Mouse (Mus musculus) embryonic facial prominence, embryonic 15.5 days (tissue): Measurements from ENCODE around the gene Cldn6. TPM values are rescaled to one million over a fixed set of nuclear protein-coding genes. Genes with fewer than 3 reads are reported as not detected.

Source experiments
- ATAC-seq: fragments of 200-750 bp; cut with Nextera tagmentation; 2 replicates; pipeline ENCODE4 v1.8.0; 2017; ENCODE audit warnings: low read depth, moderate TSS enrichment; ENCODE audit not compliant: insufficient number of reproducible peaks, low FRiP score, low TSS enrichment
- H3K27ac ChIP-seq: fragments of 300-500 bp; sonication (generic); replicated peaks from 2 replicates; pipeline ENCODE4 v1.5.1; 2015; ENCODE audit warnings: mild to moderate bottlenecking, inconsistent platforms
- H3K27me3 ChIP-seq: fragments of 300-500 bp; sonication (generic); 2 replicates; pipeline ENCODE4 v1.6.1; 2015; ENCODE audit warnings: inconsistent platforms
- H3K36me3 ChIP-seq: fragments of 300-500 bp; sonication (generic); 2 replicates; pipeline ENCODE4 v1.6.1; 2015; ENCODE audit warnings: mild to moderate bottlenecking, inconsistent platforms
- H3K4me1 ChIP-seq: fragments of 300-500 bp; sonication (generic); 2 replicates; pipeline ENCODE4 v1.6.1; 2015; ENCODE audit warnings: inconsistent platforms
- H3K4me2 ChIP-seq: fragments of 300-500 bp; sonication (generic); replicated peaks from 2 replicates; pipeline ENCODE4 v1.6.1; 2015; ENCODE audit warnings: mild to moderate bottlenecking, inconsistent platforms
- H3K4me3 ChIP-seq: fragments of 300-500 bp; sonication (generic); replicated peaks from 2 replicates; pipeline ENCODE4 v1.5.1; 2015; ENCODE audit warnings: mild to moderate bottlenecking, inconsistent platforms
- H3K9ac ChIP-seq: fragments of 300-500 bp; sonication (generic); 2 replicates; pipeline ENCODE4 v1.6.1; 2015; ENCODE audit warnings: inconsistent platforms
- H3K9me3 ChIP-seq: fragments of 300-500 bp; sonication (generic); replicated peaks from 2 replicates; pipeline ENCODE4 v1.6.1; 2016; ENCODE audit warnings: inconsistent platforms
- WGBS: fragments of 180-500 bp; shearing (Covaris S2); methylation state at CpG from one replicate; pipeline ENCODE4 v1.1.7; 2015; 5-methylcytosine and 5-hydroxymethylcytosine counted together
- polyA plus RNA-seq: library from polyadenylated mRNA; unstranded; fragments of >200 nt; fragmentation: Nextera tagmentation; extraction: Ambion mirVana; gene quantifications from 2 replicates; pipeline ENCODE4 v1.2.1, GENCODE M21; 2015

Cldn6 gene
- polyA plus RNA-seq, 1 experiment from 2014 or later: 19.8 TPM

DNA sequence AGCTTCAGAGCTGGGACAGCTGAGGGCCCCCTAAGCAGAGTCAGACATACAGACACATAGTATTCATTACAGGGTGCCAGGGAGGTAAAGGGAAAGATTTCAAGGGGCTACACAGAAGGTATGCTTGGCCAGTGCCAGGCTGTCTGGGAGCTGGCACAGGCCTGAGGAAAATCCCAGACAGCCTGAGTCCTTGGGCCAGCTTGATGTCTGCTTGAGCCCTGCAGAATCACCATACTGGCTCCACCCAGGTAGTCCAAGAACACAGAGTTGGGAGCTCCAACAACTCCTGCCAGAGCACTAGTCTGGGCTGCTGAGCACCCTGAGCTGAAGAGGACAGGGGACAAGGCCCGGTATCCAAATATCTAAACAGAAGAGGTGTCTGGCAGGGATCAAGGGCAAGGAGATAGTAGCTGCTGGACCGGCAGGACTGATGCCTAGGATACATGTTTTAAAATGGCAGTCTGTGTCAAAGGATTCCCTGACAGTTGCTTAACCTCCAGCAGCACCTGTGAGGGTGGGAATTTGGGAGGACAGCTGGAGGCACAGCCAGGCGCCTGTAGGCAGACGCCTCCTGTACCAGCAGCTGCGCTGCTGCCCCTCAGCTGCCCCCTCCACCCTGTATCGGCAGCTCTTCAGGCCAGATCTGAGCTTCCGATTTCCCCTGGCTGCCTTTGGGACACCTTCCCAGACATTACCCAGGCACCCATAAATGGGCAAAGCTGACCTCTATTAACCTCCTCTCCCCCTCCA is 43.5 kb downstream of the Cldn6 start, which contains the start of gene 1520401A03Rik:
Gene 1520401A03Rik (minus strand): TSS at position 408 of the 750 bp plus-strand sequence.
- 65% methylated on average over 7 of the region's 7 CpGs for WGBS
- Histone ChIP-seq H3K27ac (no peak within 1 kb of the TSS; the same call in 1 of the 2 replicates), H3K4me2 (no peak within 1 kb of the TSS), H3K4me1 (peaks cover 12% of the 10 kb centered on the region; the same call in 1 of the 2 replicates), H3K9ac (no peak within 1 kb of the TSS), H3K36me3 (no peaks in the 10 kb centered on the region), H3K4me3 (no peak within 1 kb of the TSS), H3K27me3 (no peaks in the 10 kb centered on the region), H3K9me3 (no peaks in the 10 kb centered on the region)
- no peak for ATAC-seq

DNA sequence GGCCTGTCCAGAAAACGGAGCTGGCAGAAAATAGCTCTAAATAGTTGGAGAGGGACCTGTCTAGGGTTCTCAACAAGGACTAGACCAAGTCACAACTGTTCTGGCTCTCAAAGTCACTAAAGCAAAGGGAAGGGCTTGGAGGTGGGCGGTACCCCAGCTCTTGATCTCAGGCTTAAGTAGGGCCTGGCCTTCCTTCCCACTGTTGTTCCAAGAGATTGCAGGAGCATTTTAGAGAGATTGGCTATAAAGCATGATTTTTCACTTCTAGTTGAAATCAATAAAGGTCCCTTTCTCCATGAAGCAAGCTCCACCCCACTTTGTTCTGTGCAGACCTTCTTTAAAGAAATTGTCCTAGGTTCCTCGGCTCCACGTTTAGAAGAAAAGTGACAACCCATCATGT is 46.4 kb downstream of the Cldn6 start:
- Histone ChIP-seq H3K27ac (peak overlapping the region; percentile 71), H3K36me3 (no peaks in the 10 kb centered on the region), H3K4me1 (peaks cover 13% of the 10 kb centered on the region; the same call in 1 of the 2 replicates), H3K4me3 (peak overlapping the region; percentile 95), H3K9me3 (no peaks in the 10 kb centered on the region), H3K4me2 (peak overlapping the region; percentile 82), H3K27me3 (no peaks in the 10 kb centered on the region), H3K9ac (peak overlapping the region; percentile 55)
- 62% methylated on average over 4 of the region's 4 CpGs for WGBS
- no peak for ATAC-seq

GRCm38 (mm10) chr17:23725999-23726757 is 47.1 kb downstream of the Cldn6 start, which contains the start of gene Pkmyt1:
Pkmyt1 (plus strand) TSS chr17:23726336.
- no peaks in the 10 kb centered on the region for H3K27me3 ChIP-seq
- peak within 1 kb of the TSS; percentile 95 for H3K4me3 ChIP-seq
- H3K4me2 ChIP-seq: peak within 1 kb of the TSS; percentile 82
- no peaks in the 10 kb centered on the region for H3K9me3 ChIP-seq
- no peaks in the 10 kb centered on the region for H3K36me3 ChIP-seq
- ATAC-seq: peak; percentile 94
- WGBS: under 1% methylated on average over 71 of the region's 73 CpGs
- peaks cover 13% of the 10 kb centered on the region; the same call in 1 of the 2 replicates for H3K4me1 ChIP-seq
- H3K9ac ChIP-seq: peak within 1 kb of the TSS; percentile 55
- peak within 1 kb of the TSS; percentile 71 for H3K27ac ChIP-seq

DNA sequence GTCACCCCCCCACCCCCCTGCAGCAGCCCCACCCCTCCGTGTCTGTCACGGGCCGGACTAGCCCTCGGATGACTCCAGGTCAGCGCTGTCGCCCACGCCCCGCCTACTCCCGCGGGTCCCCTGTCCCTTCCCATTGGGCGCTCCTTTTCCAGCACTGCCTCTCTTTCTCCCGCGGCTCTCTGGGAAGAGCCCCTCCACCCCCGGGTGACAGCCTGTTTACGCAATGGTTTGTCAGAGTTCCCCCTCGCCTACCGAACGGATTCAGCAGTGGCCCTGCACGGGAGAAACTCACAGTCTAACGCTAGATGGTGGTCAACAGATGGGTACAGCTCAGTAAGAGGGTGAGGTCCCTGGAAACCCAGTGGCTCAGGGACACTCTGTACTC is 47.7 kb downstream of the Cldn6 start:
- Histone ChIP-seq H3K9ac (peak overlapping the region; percentile 55), H3K4me3 (peak overlapping the region; percentile 95), H3K36me3 (no peaks in the 10 kb centered on the region), H3K4me2 (peak overlapping the region; percentile 82), H3K27me3 (no peaks in the 10 kb centered on the region), H3K27ac (peak overlapping the region; percentile 71), H3K4me1 (peaks cover 13% of the 10 kb centered on the region; the same call in 1 of the 2 replicates), H3K9me3 (no peaks in the 10 kb centered on the region)
- under 1% methylated on average over 20 of the region's 20 CpGs for WGBS
- ATAC-seq: peak; percentile 86

DNA sequence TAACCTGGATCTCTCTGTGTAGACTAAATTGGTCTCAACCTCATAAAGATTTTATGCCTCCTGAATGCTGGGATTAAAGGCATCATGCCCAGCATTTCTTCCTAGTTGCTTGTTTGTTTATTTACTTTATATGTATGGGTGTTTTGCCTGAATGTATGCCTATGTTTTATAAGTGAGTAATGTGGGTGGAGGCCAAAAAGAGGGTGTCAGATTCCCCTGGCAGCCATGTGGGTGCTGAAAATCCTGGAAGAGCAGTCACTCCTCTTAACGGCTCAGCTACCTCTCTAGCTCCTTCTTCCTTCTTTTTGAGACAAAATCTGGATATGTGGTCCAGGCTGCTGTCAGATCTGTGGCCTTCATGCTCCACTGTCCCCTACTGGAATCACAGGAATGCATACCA is 51.4 kb downstream of the Cldn6 start:
- 20% methylated on average over 1 of the region's 1 CpGs for WGBS
- no peaks in the 10 kb centered on the region for H3K9me3 ChIP-seq
- H3K36me3 ChIP-seq: peaks cover 3% of the 10 kb centered on the region; the same call in 1 of the 2 replicates
- H3K9ac ChIP-seq: no peak overlapping the region
- H3K27ac ChIP-seq: no peak overlapping the region
- H3K27me3 ChIP-seq: no peaks in the 10 kb centered on the region
- H3K4me1 ChIP-seq: peaks cover 12% of the 10 kb centered on the region; the same call in 1 of the 2 replicates
- H3K4me3 ChIP-seq: no peak overlapping the region
- no peak overlapping the region for H3K4me2 ChIP-seq
- no peak for ATAC-seq

Other genes starting within 250 kb of the Cldn6 start
- not detected in 2 replicates for gene Vmn2r117, start 199.6 kb upstream of the Cldn6 start, polyA plus RNA-seq
- gene Zfp213, start 115.0 kb upstream of the Cldn6 start, polyA plus RNA-seq: 17.8 and 19.5 TPM in 2 replicates
- gene Zfp13, start 79.8 kb upstream of the Cldn6 start, polyA plus RNA-seq: 13.4 and 14.1 TPM in 2 replicates
- gene Zscan10, start 78.4 kb upstream of the Cldn6 start, polyA plus RNA-seq: 0.08 and 0.14 TPM in 2 replicates
- gene Mmp25, start 34.0 kb upstream of the Cldn6 start, polyA plus RNA-seq: 0.76 and 0.81 TPM in 2 replicates
- gene Bicdl2, start 18.7 kb upstream of the Cldn6 start, polyA plus RNA-seq: 15.8 and 17.0 TPM in 2 replicates
- 95.7 and 102 TPM in 2 replicates for gene Hcfc1r1, start 5.7 kb upstream of the Cldn6 start, polyA plus RNA-seq
- gene Thoc6, start 5.4 kb upstream of the Cldn6 start, polyA plus RNA-seq: 42.2 and 42.9 TPM in 2 replicates
- gene Tnfrsf12a, start 1.8 kb upstream of the Cldn6 start, polyA plus RNA-seq: 29.5 and 33.2 TPM in 2 replicates
- gene Cldn9, start 4.8 kb downstream of the Cldn6 start, polyA plus RNA-seq: 13.8 and 18.3 TPM in 2 replicates
- gene 1520401A03Rik, start 43.5 kb downstream of the Cldn6 start, polyA plus RNA-seq: 1.0 and 1.1 TPM in 2 replicates
- 49.6 and 55.8 TPM in 2 replicates for gene Pkmyt1, start 47.1 kb downstream of the Cldn6 start, polyA plus RNA-seq
- gene Paqr4, start 61.6 kb downstream of the Cldn6 start, polyA plus RNA-seq: 20.9 and 27.2 TPM in 2 replicates
- 36.8 and 38.2 TPM in 2 replicates for gene Kremen2, start 66.6 kb downstream of the Cldn6 start, polyA plus RNA-seq
- gene Flywch1, start 92.4 kb downstream of the Cldn6 start, polyA plus RNA-seq: 71.9 and 72.1 TPM in 2 replicates
- 38.3 and 44.0 TPM in 2 replicates for gene Flywch2, start 106.8 kb downstream of the Cldn6 start, polyA plus RNA-seq
- gene Srrm2, start 111.3 kb downstream of the Cldn6 start, polyA plus RNA-seq: 489 and 525 TPM in 2 replicates
- gene Elob, start 149.9 kb downstream of the Cldn6 start, polyA plus RNA-seq: 1,038 and 1,104 TPM in 2 replicates
- 0.49 and 0.85 TPM in 2 replicates for gene Prss33, start 156.8 kb downstream of the Cldn6 start, polyA plus RNA-seq
- 0.12 TPM in 1 of 2 replicates, not detected in the other for gene Prss32, start 164.6 kb downstream of the Cldn6 start, polyA plus RNA-seq
- 1.8 and 2.0 TPM in 2 replicates for gene Prss41, start 164.9 kb downstream of the Cldn6 start, polyA plus RNA-seq
- gene Prss21, start 188.8 kb downstream of the Cldn6 start, polyA plus RNA-seq: not detected in 2 replicates
- 3.1 TPM in 1 of 2 replicates, not detected in the other for gene Dcpp1, start 201.6 kb downstream of the Cldn6 start, polyA plus RNA-seq
- not detected in 2 replicates for gene Dcpp2, start 201.6 kb downstream of the Cldn6 start, polyA plus RNA-seq
- gene Dcpp3, start 238.2 kb downstream of the Cldn6 start, polyA plus RNA-seq: 1.0 and 6.6 TPM in 2 replicates